Mouse (Mus musculus) neural tube, embryonic 14.5 days (tissue): ENCODE results near the gene Fam89b. TPM values are rescaled to one million over a fixed set of nuclear protein-coding genes. Genes with fewer than 3 reads are reported as not detected.

Source experiments
- ATAC-seq: fragments of 200-750 bp; cut with Nextera tagmentation; 2 replicates; pipeline ENCODE4 v1.8.0; 2017; ENCODE audit warnings: low read depth, mild to moderate bottlenecking, moderate TSS enrichment, moderate library complexity
- H3K27ac ChIP-seq: fragments of 300-500 bp; sonication (generic); 2 replicates; pipeline ENCODE4 v1.5.1; 2014; ENCODE audit warnings: low read depth, mild to moderate bottlenecking, control low read depth, low read length, moderate library complexity, mixed read lengths
- H3K27me3 ChIP-seq: fragments of 300-500 bp; sonication (generic); 2 replicates; pipeline ENCODE4 v1.6.1; 2014; ENCODE audit warnings: low read length; ENCODE audit not compliant: control insufficient read depth, insufficient read depth
- H3K36me3 ChIP-seq: fragments of 300-500 bp; sonication (generic); 2 replicates; pipeline ENCODE4 v1.6.1; 2014; ENCODE audit warnings: low read length, mixed read lengths; ENCODE audit not compliant: control insufficient read depth, insufficient read depth
- H3K4me1 ChIP-seq: fragments of 300-500 bp; sonication (generic); 2 replicates; pipeline ENCODE4 v1.6.1; 2014; ENCODE audit warnings: low read length; ENCODE audit not compliant: control insufficient read depth, insufficient read depth
- H3K4me2 ChIP-seq: fragments of 300-500 bp; sonication (generic); 2 replicates; pipeline ENCODE4 v1.6.1; 2014; ENCODE audit warnings: mild to moderate bottlenecking, low read depth, low read length, control low read depth
- H3K4me3 ChIP-seq: fragments of 300-500 bp; sonication (generic); 2 replicates; pipeline ENCODE4 v1.5.1; 2014; ENCODE audit warnings: low read depth, low read length, control low read depth, mixed read lengths
- H3K9ac ChIP-seq: fragments of 300-500 bp; sonication (generic); replicated peaks from 2 replicates; pipeline ENCODE4 v1.6.1; 2014; ENCODE audit warnings: low read depth, mild to moderate bottlenecking, control low read depth, low read length, mixed read lengths
- H3K9me3 ChIP-seq: fragments of 300-500 bp; sonication (generic); 2 replicates; pipeline ENCODE4 v1.6.1; 2016; ENCODE audit warnings: low read length; ENCODE audit not compliant: control insufficient read depth
- WGBS: fragments of 180-500 bp; shearing (Covaris S2); extraction: QIAGEN DNeasy Blood & Tissue Kit; methylation state at CpG from one replicate; pipeline ENCODE4 v1.1.7; 2014; 5-methylcytosine and 5-hydroxymethylcytosine counted together
- polyA plus RNA-seq: library from polyadenylated mRNA; unstranded; fragments of >200 nt; fragmentation: Nextera tagmentation; extraction: Ambion mirVana; gene quantifications from 2 replicates; pipeline ENCODE4 v1.2.1, GENCODE M21; 2014

The Fam89b gene
- 145 and 152 TPM in 2 replicates for polyA plus RNA-seq

DNA sequence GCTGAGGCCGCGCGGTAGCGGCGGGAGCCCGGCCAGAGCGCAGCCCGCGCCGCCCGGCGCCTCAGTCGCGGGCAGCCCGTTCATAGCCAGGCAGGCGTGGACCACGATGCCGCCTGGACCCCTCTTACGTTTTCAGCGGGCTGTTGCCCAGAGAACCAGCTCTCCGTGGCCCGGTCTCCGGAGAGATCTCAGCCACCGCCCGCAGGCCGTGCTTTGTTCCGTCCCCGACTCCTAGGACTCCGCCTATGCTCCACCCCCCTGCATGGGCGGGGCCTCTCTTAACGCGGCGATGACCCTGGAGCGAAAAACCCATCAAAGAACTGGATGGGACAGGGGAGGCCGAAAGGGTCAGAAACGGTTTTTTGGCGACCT, at the start of gene Fam89b:
Gene Fam89b (minus strand): TSS at position 210 of the 372 bp plus-strand sequence.
- WGBS: 0% methylated on average over 37 of the region's 37 CpGs
- H3K9me3 ChIP-seq: no peaks in the 10 kb centered on the region
- H3K4me1 ChIP-seq: peaks cover 56% of the 10 kb centered on the region
- no peaks in the 10 kb centered on the region for H3K27me3 ChIP-seq
- peak within 1 kb of the TSS; percentile 73 for H3K4me3 ChIP-seq
- ATAC-seq: peak; percentile 80
- peak within 1 kb of the TSS; percentile 98 for H3K27ac ChIP-seq
- peak within 1 kb of the TSS; percentile 99 for H3K4me2 ChIP-seq
- H3K36me3 ChIP-seq: no peaks in the 10 kb centered on the region; the same call in 1 of the 2 replicates
- H3K9ac ChIP-seq: peak within 1 kb of the TSS; percentile 100

DNA sequence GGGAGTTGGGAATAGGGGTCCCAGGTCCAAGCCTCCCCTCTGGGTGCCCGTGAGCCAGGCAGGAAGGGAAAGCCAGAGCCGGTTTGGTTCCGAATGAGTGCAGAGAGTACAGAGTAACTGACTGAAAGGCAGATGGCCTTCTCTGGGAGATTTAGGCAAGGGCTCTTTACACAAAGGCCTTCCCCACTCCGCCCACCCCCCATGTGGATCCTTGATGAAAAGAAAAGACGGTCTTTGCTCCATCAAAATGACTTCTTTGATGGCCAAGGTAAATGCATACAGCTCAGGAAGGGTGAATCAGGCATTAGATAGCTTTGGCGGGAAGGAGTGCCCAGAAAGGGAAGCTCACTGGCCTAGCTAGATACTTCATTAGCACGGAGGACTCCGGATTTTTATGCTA, 48.9 kb upstream of the Fam89b start:
- no peaks in the 10 kb centered on the region for H3K27me3 ChIP-seq
- no peak overlapping the region for H3K4me3 ChIP-seq
- 53% methylated on average over 8 of the region's 8 CpGs for WGBS
- no peaks in the 10 kb centered on the region for H3K36me3 ChIP-seq
- H3K4me1 ChIP-seq: no peaks in the 10 kb centered on the region
- H3K9me3 ChIP-seq: no peaks in the 10 kb centered on the region
- H3K27ac ChIP-seq: no peak overlapping the region
- ATAC-seq: no peak
- H3K4me2 ChIP-seq: no peak overlapping the region
- no peak overlapping the region for H3K9ac ChIP-seq

DNA sequence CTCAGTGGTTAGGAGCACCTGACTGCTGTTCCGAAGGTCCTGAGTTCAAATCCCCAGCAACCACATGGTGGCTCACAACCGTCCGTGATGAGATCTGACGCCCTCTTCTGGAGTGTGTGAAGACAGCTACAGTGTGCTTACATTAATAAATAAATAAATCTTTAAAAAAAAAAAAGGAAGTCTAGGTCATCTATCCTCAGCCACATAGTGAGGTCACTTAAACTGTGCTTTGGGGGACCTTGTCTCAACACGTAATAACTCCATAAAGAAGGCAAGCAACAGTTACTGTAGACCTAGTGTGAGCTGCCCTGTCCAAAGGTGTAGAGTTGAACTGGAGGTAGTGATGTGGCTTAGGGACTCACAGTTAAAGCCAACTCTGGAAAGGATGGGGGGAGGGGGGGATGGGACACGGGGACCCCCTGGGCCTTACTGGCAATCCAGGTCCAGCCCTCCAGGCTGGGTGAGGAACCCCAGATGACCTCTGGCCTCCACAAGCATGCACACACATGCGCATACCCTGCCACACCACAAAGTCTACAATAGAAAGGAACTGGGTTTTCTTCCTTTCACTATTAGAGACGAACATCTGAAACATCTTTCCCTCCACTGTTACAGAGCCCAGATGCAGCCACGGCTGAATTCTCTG, 48.1 kb upstream of the Fam89b start:
- Histone ChIP-seq H3K4me3 (no peak overlapping the region), H3K27ac (no peak overlapping the region), H3K4me1 (no peaks in the 10 kb centered on the region), H3K4me2 (no peak overlapping the region), H3K36me3 (no peaks in the 10 kb centered on the region), H3K9me3 (no peaks in the 10 kb centered on the region), H3K9ac (no peak overlapping the region), H3K27me3 (no peaks in the 10 kb centered on the region)
- no peak for ATAC-seq
- 78% methylated on average over 9 of the region's 9 CpGs for WGBS

GRCm38 (mm10) chr19:5770925-5771860, 41.7 kb upstream of the Fam89b start, which contains the start of gene Scyl1:
TSS of gene Scyl1 (minus strand) at chr19:5771419.
- Histone ChIP-seq H3K4me3 (peak within 1 kb of the TSS; percentile 73), H3K9ac (peak within 1 kb of the TSS; percentile 86), H3K4me1 (peaks cover 10% of the 10 kb centered on the region), H3K27me3 (no peaks in the 10 kb centered on the region; the same call in 1 of the 2 replicates), H3K36me3 (peaks cover 12% of the 10 kb centered on the region; the same call in 1 of the 2 replicates), H3K4me2 (peak within 1 kb of the TSS; percentile 84), H3K27ac (peak within 1 kb of the TSS; percentile 78), H3K9me3 (no peaks in the 10 kb centered on the region)
- ATAC-seq: peak; percentile 96
- under 1% methylated on average over 61 of the region's 64 CpGs for WGBS

- Histone ChIP-seq H3K36me3 (peaks cover 20% of the 10 kb centered on the region), H3K27ac (peak overlapping the region; percentile 78), H3K9me3 (no peaks in the 10 kb centered on the region), H3K4me3 (peak overlapping the region; percentile 73), H3K4me2 (peak overlapping the region; percentile 84), H3K9ac (peak overlapping the region; percentile 86), H3K27me3 (no peaks in the 10 kb centered on the region; the same call in 1 of the 2 replicates), H3K4me1 (peaks cover 10% of the 10 kb centered on the region)
- WGBS: 48% methylated on average over 9 of the region's 9 CpGs
- ATAC-seq: 0 out of 2 replicates have a peak, but pooled peaks have one; percentile 4
Measured at GRCm38 (mm10) chr19:5770311-5770710, 40.9 kb upstream of the Fam89b start.

DNA sequence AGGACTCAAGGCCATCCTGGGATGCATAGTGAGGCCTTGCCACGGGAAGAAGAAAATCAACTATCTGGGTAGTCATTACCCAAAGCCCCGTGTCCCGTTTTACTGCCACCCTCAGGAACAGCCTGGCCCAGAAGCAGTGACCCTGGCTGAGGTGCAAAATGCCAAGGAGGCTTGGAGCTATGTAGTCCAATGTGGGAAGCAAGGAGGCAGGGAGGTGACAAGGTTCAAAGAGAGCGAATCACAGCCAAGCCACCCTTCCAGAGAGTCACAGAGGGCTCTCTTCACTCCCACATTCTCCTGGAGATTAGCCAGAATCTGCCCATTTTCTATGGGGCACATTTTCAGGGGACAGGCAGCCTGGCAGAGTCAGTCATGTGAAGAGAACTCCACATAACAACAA, 37.8 kb upstream of the Fam89b start:
- Histone ChIP-seq H3K27me3 (no peaks in the 10 kb centered on the region; the same call in 1 of the 2 replicates), H3K9me3 (no peaks in the 10 kb centered on the region), H3K36me3 (peaks cover 47% of the 10 kb centered on the region), H3K4me2 (no peak overlapping the region), H3K9ac (no peak overlapping the region), H3K4me1 (peaks cover 10% of the 10 kb centered on the region), H3K27ac (no peak overlapping the region), H3K4me3 (no peak overlapping the region)
- no peak for ATAC-seq
- WGBS: 87% methylated on average over 4 of the region's 4 CpGs

- no peak for ATAC-seq
- Histone ChIP-seq H3K4me3 (no peak overlapping the region), H3K9me3 (no peaks in the 10 kb centered on the region), H3K36me3 (peaks cover 73% of the 10 kb centered on the region), H3K27me3 (peaks cover 8% of the 10 kb centered on the region; the same call in 1 of the 2 replicates), H3K4me2 (no peak overlapping the region), H3K4me1 (no peaks in the 10 kb centered on the region), H3K9ac (no peak overlapping the region), H3K27ac (no peak overlapping the region)
- 95% methylated on average over 6 of the region's 6 CpGs for WGBS
Measured at GRCm38 (mm10) chr19:5763163-5763562, 33.7 kb upstream of the Fam89b start.

DNA sequence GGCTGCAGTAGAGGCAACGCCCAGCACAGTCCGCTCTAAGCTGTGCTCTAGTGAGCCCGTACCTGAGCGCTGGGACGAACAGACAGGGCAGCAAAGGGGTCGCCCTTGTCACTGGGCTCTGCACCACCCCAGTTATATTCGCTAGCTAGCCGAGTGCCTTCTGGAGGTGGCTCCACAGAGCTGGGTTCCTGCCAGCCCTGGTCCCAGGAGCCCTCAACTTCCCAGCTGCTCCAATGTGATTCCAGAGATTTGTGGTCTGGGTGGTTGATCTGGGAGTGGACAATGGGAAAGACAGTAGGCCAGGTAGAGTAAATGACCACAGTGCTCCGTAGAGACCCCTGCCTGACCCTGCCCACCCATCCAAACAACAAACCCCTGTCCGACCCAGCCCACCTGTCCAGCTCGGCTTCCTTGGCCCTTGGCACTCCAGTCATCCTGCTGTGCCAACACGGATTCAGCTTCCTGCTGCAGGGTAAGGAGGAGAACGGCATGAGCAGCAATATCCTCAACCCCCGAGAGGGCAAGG, 29.5 kb upstream of the Fam89b start:
- Histone ChIP-seq H3K4me3 (no peak overlapping the region), H3K4me2 (no peak overlapping the region), H3K27ac (no peak overlapping the region), H3K9me3 (no peaks in the 10 kb centered on the region), H3K9ac (no peak overlapping the region), H3K36me3 (peaks cover 57% of the 10 kb centered on the region), H3K4me1 (peaks cover 3% of the 10 kb centered on the region), H3K27me3 (peaks cover 21% of the 10 kb centered on the region)
- 90% methylated on average over 14 of the region's 14 CpGs for WGBS
- ATAC-seq: no peak
